Mouse (Mus musculus) stomach, postnatal 0 days (tissue): Measurements from ENCODE around the gene Ezh1. TPM values are rescaled to one million over a fixed set of nuclear protein-coding genes. Genes with fewer than 3 reads are reported as not detected.

Source experiments
- ATAC-seq: fragments of 200-750 bp; cut with Nextera tagmentation; 2 replicates; pipeline ENCODE4 v1.8.0; 2017; ENCODE audit not compliant: low FRiP score, low TSS enrichment
- DNase-seq: peaks from one replicate; pipeline ENCODE4 v3.0.0-alpha.2; 2016; ENCODE audit warnings: low spot score
- H3K27ac ChIP-seq: fragments of 300-500 bp; sonication (generic); replicated peaks from 2 replicates; pipeline ENCODE4 v1.5.1; 2014; ENCODE audit warnings: mild to moderate bottlenecking, control low read depth
- H3K27me3 ChIP-seq: fragments of 300-500 bp; sonication (generic); 2 replicates; pipeline ENCODE4 v1.6.1; 2014; ENCODE audit warnings: low read length; ENCODE audit not compliant: control insufficient read depth, insufficient read depth
- H3K36me3 ChIP-seq: fragments of 300-500 bp; sonication (generic); 2 replicates; pipeline ENCODE4 v1.6.1; 2014; ENCODE audit warnings: low read length, mixed read lengths; ENCODE audit not compliant: control insufficient read depth, insufficient read depth
- H3K4me1 ChIP-seq: fragments of 300-500 bp; sonication (generic); replicated peaks from 2 replicates; pipeline ENCODE4 v1.6.1; 2014; ENCODE audit warnings: antibody characterized with exemption; ENCODE audit not compliant: control insufficient read depth, insufficient read depth
- H3K4me2 ChIP-seq: fragments of 300-500 bp; sonication (generic); replicated peaks from 2 replicates; pipeline ENCODE4 v1.6.1; 2014; ENCODE audit warnings: low read depth, mild to moderate bottlenecking, control low read depth, moderate library complexity
- H3K4me3 ChIP-seq: fragments of 300-500 bp; sonication (generic); 2 replicates; pipeline ENCODE4 v1.5.1; 2014; ENCODE audit warnings: low read depth, low read length, control low read depth
- H3K9ac ChIP-seq: fragments of 300-500 bp; sonication (generic); 2 replicates; pipeline ENCODE4 v1.6.1; 2014; ENCODE audit warnings: mild to moderate bottlenecking, low read length, control low read depth, mixed read lengths
- H3K9me3 ChIP-seq: fragments of 300-500 bp; sonication (generic); 2 replicates; pipeline ENCODE4 v1.6.1; 2016; ENCODE audit warnings: low read length; ENCODE audit not compliant: control insufficient read depth
- CTCF ChIP-seq: IDR thresholded peaks from 2 replicates; pipeline ENCODE4 v1.5.1; 2016; ENCODE audit warnings: antibody characterized with exemption, low read depth, mild to moderate bottlenecking, moderate library complexity
- EP300 ChIP-seq: optimal IDR thresholded peaks from 2 replicates; pipeline ENCODE3; 2016; ENCODE audit warnings: antibody characterized with exemption
- WGBS: fragments of 180-500 bp; shearing (Covaris S2); extraction: QIAGEN DNeasy Blood & Tissue Kit; methylation state at CpG from one replicate; pipeline ENCODE4 v1.1.7; 2014; 5-methylcytosine and 5-hydroxymethylcytosine counted together
- polyA plus RNA-seq: library from polyadenylated mRNA; unstranded; fragments of >200 nt; fragmentation: Nextera tagmentation; extraction: Ambion mirVana; gene quantifications from 2 replicates; pipeline ENCODE4 v1.2.1, GENCODE M21; 2015

Gene Ezh1
- polyA plus RNA-seq, 1 experiment from 2014 or later = 8.1 TPM

DNA sequence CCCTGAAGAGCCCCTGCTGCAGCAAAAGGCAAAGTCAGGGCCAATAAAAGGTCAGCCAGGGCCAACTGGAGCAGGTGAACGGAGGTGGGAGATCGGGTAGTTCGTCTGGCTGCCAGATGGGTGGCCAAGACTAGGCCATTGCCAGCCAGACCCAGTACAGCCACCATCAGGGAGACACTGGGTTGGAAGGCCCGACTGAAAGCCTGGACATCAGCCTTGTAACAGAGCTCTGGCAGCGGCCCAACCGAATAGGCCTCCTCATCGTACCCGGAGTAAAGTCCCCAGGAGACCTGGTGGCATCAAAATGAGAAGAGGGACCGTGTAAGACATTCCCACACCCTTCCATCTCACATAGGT is 51.9 kb downstream of the Ezh1 start:
- WGBS = 47% methylated on average over 9 of the region's 9 CpGs
- Histone ChIP-seq H3K27ac (peak overlapping the region; percentile 87; the same call in 1 of the 2 replicates), H3K4me1 (peaks cover 20% of the 10 kb centered on the region), H3K27me3 (no peaks in the 10 kb centered on the region), H3K9ac (peak overlapping the region; percentile 54; the same call in 1 of the 2 replicates), H3K9me3 (no peaks in the 10 kb centered on the region), H3K4me3 (peak overlapping the region; percentile 38), H3K4me2 (peak overlapping the region; percentile 73), H3K36me3 (no peaks in the 10 kb centered on the region)
- no peak for ATAC-seq
- TF ChIP-seq CTCF = no peak
- no peak for TF ChIP-seq EP300
- DNase-seq = no peak

DNA sequence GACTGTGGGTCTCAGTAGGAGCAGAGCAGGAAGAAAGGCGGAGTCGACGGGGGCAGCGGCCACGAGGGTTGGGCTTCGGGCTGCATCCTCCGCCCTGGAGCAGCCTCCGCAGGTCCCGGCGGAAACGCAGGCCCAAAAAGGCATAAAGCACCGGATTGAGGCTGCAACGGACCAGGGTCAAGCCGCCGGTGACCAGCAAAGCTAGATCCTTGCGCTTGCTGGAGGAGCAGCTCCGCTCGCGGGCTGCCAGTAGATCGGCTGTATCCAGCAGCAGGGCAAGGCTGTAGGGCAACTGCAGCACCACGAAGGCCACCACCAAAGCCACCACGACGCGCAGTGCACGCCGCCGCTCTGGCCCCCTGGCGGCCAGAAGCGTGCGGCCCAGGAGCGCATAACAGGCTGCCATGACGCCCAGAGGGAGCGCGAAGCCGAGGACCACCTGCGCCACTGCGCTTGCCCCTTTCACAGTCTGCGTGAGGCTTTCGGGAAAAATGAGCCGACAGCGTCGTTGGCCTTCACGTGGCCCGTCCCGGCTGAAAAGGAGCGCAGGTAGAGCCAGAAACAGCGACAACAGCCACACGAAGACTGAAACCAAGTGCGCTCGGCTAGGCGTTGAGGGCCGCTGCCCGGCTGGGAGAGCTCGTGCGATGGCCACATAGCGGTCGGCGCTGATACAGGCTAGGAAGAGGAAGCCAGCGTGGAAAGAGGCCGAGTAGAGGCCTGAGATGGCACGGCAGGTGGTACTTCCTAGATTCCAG is 52.5 kb downstream of the Ezh1 start:
- Histone ChIP-seq H3K36me3 (no peaks in the 10 kb centered on the region), H3K27me3 (no peaks in the 10 kb centered on the region), H3K4me3 (peak overlapping the region; percentile 38), H3K9me3 (no peaks in the 10 kb centered on the region), H3K27ac (peak overlapping the region; percentile 87), H3K4me1 (peaks cover 22% of the 10 kb centered on the region), H3K4me2 (peak overlapping the region; percentile 73), H3K9ac (peak overlapping the region; percentile 54)
- 3% methylated on average over 61 of the region's 61 CpGs for WGBS
- ATAC-seq = peak; percentile 61
- peak; percentile 80 for DNase-seq
- TF ChIP-seq CTCF (peak; percentile 97), EP300 (no peak)

DNA sequence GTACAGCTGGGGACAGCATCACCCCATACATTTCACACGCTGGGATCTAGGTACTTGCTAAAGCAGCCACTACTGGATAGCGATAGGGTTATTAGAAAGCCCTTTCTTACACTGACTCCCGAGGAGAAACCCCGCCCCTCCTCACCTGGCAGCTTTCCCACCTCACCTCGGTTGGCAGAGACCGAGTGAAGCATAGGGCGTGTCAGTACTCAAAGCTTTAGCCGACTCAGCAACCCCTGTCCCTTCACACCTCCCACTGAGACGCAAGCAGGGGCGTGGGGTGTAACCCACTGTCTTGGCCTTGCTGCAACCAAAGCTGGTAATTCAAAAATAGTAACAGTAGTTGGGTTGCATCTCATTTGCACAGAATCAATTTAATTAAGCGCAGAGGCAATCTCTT is 53.2 kb downstream of the Ezh1 start:
- TF ChIP-seq CTCF (no peak), EP300 (no peak)
- H3K4me2 ChIP-seq = peak overlapping the region; percentile 73
- peaks cover 22% of the 10 kb centered on the region for H3K4me1 ChIP-seq
- ATAC-seq = no peak
- 5% methylated on average over 11 of the region's 11 CpGs for WGBS
- H3K27me3 ChIP-seq = no peaks in the 10 kb centered on the region
- peak overlapping the region; percentile 38 for H3K4me3 ChIP-seq
- DNase-seq = peak; percentile 92
- peak overlapping the region; percentile 87 for H3K27ac ChIP-seq
- H3K9ac ChIP-seq = peak overlapping the region; percentile 14; the same call in 1 of the 2 replicates
- peaks cover under 1% of the 10 kb centered on the region; the same call in 1 of the 2 replicates for H3K36me3 ChIP-seq
- H3K9me3 ChIP-seq = no peaks in the 10 kb centered on the region

DNA sequence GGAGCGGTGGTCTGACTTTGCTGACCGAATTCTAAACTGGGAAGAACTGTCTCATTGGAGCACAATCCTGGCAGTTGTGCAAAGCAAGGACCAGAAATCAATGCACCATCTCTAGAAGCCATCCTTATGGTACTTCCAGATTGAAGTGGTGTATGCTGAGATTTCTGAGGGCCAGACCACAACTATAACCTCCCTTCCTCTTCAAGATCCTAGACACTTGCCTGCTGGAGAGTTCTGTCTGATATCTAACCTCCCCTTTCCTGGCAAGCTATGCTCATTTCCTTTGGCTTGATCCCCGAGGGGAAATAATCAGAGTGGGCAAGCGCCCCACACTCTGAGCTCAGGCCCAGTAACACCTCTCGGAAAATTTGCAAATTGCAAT is 53.8 kb downstream of the Ezh1 start:
- H3K9me3 ChIP-seq = no peaks in the 10 kb centered on the region
- peak overlapping the region; percentile 58 for H3K4me3 ChIP-seq
- H3K27me3 ChIP-seq = no peaks in the 10 kb centered on the region
- peaks cover 7% of the 10 kb centered on the region for H3K36me3 ChIP-seq
- peak overlapping the region; percentile 95 for H3K27ac ChIP-seq
- no peak for ATAC-seq
- DNase-seq = no peak
- peak overlapping the region; percentile 65 for H3K9ac ChIP-seq
- 8% methylated on average over 5 of the region's 5 CpGs for WGBS
- H3K4me2 ChIP-seq = peak overlapping the region; percentile 73
- TF ChIP-seq EP300 (no peak), CTCF (no peak)
- H3K4me1 ChIP-seq = peaks cover 22% of the 10 kb centered on the region

DNA sequence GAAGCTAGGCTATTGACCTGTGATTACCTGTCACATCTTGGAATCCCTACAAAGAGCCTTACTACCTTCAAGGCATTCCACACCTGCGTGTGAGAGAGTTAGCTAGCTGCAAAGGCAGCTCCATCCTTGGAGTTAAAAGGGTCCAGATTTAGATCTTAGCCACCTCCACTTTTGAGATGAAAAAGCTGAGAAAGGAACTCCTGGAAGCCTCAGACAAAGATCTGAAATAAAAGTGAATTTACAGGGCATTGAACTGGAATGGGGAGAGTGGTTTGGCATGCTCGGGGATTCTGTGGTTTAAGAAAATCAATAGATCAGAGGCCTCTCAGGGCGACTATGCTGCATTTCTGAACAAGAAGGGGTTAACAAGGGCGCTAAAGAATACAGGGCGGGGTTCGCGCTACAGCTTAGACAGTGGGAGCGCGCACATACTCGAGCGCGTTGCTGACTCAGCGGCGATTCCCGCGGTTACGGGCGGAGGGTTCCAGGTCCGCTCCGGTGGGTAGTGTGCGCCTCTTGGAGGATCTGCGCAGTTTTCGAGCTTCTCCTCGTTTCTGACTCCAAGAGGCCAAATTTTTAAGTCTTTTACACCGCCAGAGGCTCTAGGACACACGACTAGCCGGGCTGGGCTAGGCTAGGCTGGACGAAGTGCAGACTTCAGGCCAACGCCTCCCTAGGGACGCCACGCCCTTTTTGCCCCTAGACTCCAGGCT is 54.4 kb downstream of the Ezh1 start:
- Histone ChIP-seq H3K4me2 (peak overlapping the region; percentile 73), H3K4me1 (peaks cover 22% of the 10 kb centered on the region), H3K4me3 (peak overlapping the region; percentile 58), H3K36me3 (peaks cover 11% of the 10 kb centered on the region), H3K27ac (peak overlapping the region; percentile 95), H3K9me3 (no peaks in the 10 kb centered on the region), H3K9ac (peak overlapping the region; percentile 65), H3K27me3 (no peaks in the 10 kb centered on the region)
- DNase-seq (peak; percentile 76), ATAC-seq (peak; percentile 58)
- peak; percentile 49 for TF ChIP-seq EP300
- no peak for TF ChIP-seq CTCF
- 0% methylated on average over 31 of the region's 31 CpGs for whole genome bisulfite sequencing
